Mouse (Mus musculus) neural tube, embryonic 11.5 days (tissue): ENCODE measurements at regions not wholly inside any gene's neighbourhood (a gene's known extent, or its start where the extent isn't known, plus 50 kb on each side); places are given as distances from the start of the nearest gene placed in this dataset.

Source experiments
- ATAC-seq: fragments of 200-750 bp; cut with Nextera tagmentation; 2 replicates; pipeline ENCODE4 v1.8.0; 2017; ENCODE audit warnings: moderate number of reproducible peaks, mild to moderate bottlenecking, moderate TSS enrichment, moderate library complexity; ENCODE audit not compliant: insufficient read depth, low FRiP score, low TSS enrichment
- DNase-seq: peaks from one replicate; pipeline ENCODE4 v3.0.0-alpha.2; 2015; ENCODE audit warnings: low spot score
- H3K27ac ChIP-seq: fragments of 300-500 bp; sonication (generic); 2 replicates; pipeline ENCODE4 v1.5.1; 2014; ENCODE audit warnings: low read depth, mild to moderate bottlenecking, low read length
- H3K27me3 ChIP-seq: fragments of 300-500 bp; sonication (generic); 2 replicates; pipeline ENCODE4 v1.6.1; 2014; ENCODE audit warnings: mild to moderate bottlenecking, low read length, mixed read lengths; ENCODE audit not compliant: control insufficient read depth, insufficient read depth
- H3K36me3 ChIP-seq: fragments of 300-500 bp; sonication (generic); 2 replicates; pipeline ENCODE4 v1.6.1; 2014; ENCODE audit warnings: mild to moderate bottlenecking, low read length, moderate library complexity, mixed read lengths; ENCODE audit not compliant: control insufficient read depth, insufficient read depth
- H3K4me1 ChIP-seq: fragments of 300-500 bp; sonication (generic); 2 replicates; pipeline ENCODE4 v1.6.1; 2014; ENCODE audit warnings: low read length, mixed read lengths; ENCODE audit not compliant: control insufficient read depth, insufficient read depth
- H3K4me2 ChIP-seq: fragments of 300-500 bp; sonication (generic); 2 replicates; pipeline ENCODE4 v1.6.1; 2014; ENCODE audit warnings: low read depth, mild to moderate bottlenecking, moderate library complexity
- H3K4me3 ChIP-seq: fragments of 300-500 bp; sonication (generic); 2 replicates; pipeline ENCODE4 v1.5.1; 2014; ENCODE audit warnings: low read depth, low read length
- H3K9ac ChIP-seq: fragments of 300-500 bp; sonication (generic); 2 replicates; pipeline ENCODE4 v1.6.1; 2014; ENCODE audit warnings: mild to moderate bottlenecking, low read length
- H3K9me3 ChIP-seq: fragments of 300-500 bp; sonication (generic); 2 replicates; pipeline ENCODE4 v1.6.1; 2016; ENCODE audit warnings: low read length; ENCODE audit not compliant: control insufficient read depth
- WGBS: fragments of 180-500 bp; shearing (Covaris S2); extraction: QIAGEN DNeasy Blood & Tissue Kit; methylation state at CpG from one replicate; pipeline ENCODE4 v1.1.7; 2014; 5-methylcytosine and 5-hydroxymethylcytosine counted together

GRCm38 (mm10) chr1:27963369-27963768 lies 816.7 kb downstream of the Gm597 start:
- no peaks in the 10 kb centered on the region for H3K9me3 ChIP-seq

More at GRCm38 (mm10) chr1:27963369-27963768, 816.7 kb downstream of the Gm597 start:
- no peak overlapping the region for H3K27ac ChIP-seq
- no peaks in the 10 kb centered on the region for H3K4me1 ChIP-seq
- H3K36me3 ChIP-seq = no peaks in the 10 kb centered on the region
- H3K9ac ChIP-seq = no peak overlapping the region
- no peak overlapping the region for H3K4me2 ChIP-seq
- ATAC-seq = no peak
- WGBS = 79% methylated on average over 1 of the region's 1 CpGs
- no peaks in the 10 kb centered on the region for H3K27me3 ChIP-seq
- no peak overlapping the region for H3K4me3 ChIP-seq
- DNase-seq = no peak
